13 mouse cellular contexts compared by ENCODE assay signal in the genomic region with DNA sequence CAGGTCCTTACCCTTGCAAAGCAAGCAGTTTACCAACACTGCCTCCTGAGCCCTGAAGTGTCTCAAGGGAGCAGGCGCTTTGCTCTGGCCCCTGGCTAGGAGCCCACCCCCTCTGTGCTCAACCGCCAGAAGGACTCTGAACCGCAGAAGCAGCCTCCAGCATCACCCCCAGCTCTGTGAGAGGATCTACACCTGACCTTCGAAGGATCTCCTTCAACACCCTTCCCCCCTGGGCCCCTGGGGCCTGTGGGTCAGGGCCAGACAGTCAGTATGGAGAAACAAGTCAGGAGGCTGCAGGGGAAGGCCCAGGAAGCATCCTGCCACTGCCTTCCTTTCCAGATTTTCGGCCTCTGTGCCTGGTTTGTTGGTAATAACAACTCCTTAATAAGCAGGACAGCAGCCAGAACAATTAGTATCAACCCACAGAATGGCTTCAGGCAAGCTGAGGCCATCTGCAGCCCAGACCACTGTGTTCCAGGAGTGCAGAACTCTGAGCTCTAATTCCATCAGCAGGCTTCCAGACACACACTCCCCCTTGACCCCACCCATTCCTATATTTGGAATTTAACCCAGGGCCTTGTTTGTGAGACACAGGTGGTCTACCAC. TPM values are rescaled to one million over a fixed set of nuclear protein-coding genes. Genes with fewer than 3 reads are reported as not detected.
DNase-seq lines count a peak whose midpoint lies in the region; ATAC-seq and TF ChIP-seq lines count a peak whose summit lies in the region.
"Had no signal": no experiment of that assay in that cellular context is flagged by ENCODE, and none has a peak within 500 bp of the region (broad histone marks: within the 10 kb centered on the region; RNA-seq: fewer than 3 reads in every experiment).

No protein-coding gene starts in this region.

- TF ChIP-seq CTCF in gastrocnemius, adult 2 months (IDR thresholded peaks at IDR 0.05), result no peak

- H3K9ac ChIP-seq in hindbrain, embryonic 15.5 days, result no peak overlapping the region
- H3K9ac ChIP-seq in hindbrain, embryonic 12.5 days, result no peak overlapping the region; the same call in 1 of the 2 replicates
- peak overlapping the region; percentile 45 for H3K9ac ChIP-seq in embryonic facial prominence, embryonic 14.5 days (ENCODE audit: low read depth, low read length)
- no peak overlapping the region for H3K9ac ChIP-seq in limb, embryonic 14.5 days (ENCODE audit: low read depth, low read length, severe bottlenecking)
- H3K9ac ChIP-seq: neural tube, embryonic 12.5 days had no signal

- DNase-seq in MN1 (ENCODE audit: low spot score), result peak; percentile 84
- no peak for DNase-seq in embryonic facial prominence, embryonic 14.5 days (ENCODE audit: low spot score)
- peak; percentile 10 for DNase-seq in limb, embryonic 14.5 days (ENCODE audit: low spot score)
- no peak for DNase-seq in gastrocnemius, adult 2 months
- DNase-seq in T-cell, adult 2 months (ENCODE audit: low spot score), result no peak
- DNase-seq in adrenal gland, postnatal 36 days, result no peak
- DNase-seq: cerebellum, adult 11-12 months; gastrocnemius, postnatal 14 days; spleen, adult 18-20 months had no signal

- ATAC-seq in hindbrain, embryonic 15.5 days (ENCODE audit: low FRiP score, low read depth), result no peak
- no peak for ATAC-seq in hindbrain, embryonic 12.5 days (ENCODE audit: low FRiP score)
- no peak for ATAC-seq in embryonic facial prominence, embryonic 14.5 days (ENCODE audit: low read depth)
- ATAC-seq in limb, embryonic 14.5 days (ENCODE audit: low FRiP score, low read depth), result no peak
- ATAC-seq: activated CD4-positive, CD25-positive, alpha-beta regulatory T cell, adult 4 months had no signal

- no peak overlapping the region for H3K4me3 ChIP-seq in hindbrain, embryonic 15.5 days
- H3K4me3 ChIP-seq in hindbrain, embryonic 12.5 days, result no peak overlapping the region
- no peak overlapping the region for H3K4me3 ChIP-seq in embryonic facial prominence, embryonic 14.5 days (ENCODE audit: low read depth, low read length)
- no peak overlapping the region for H3K4me3 ChIP-seq in limb, embryonic 14.5 days (replicated peaks; ENCODE audit: low read length)
- H3K4me3 ChIP-seq in gastrocnemius, adult 2 months, result no peak overlapping the region
- H3K4me3 ChIP-seq: neural tube, embryonic 12.5 days had no signal

- H3K36me3 ChIP-seq in hindbrain, embryonic 15.5 days, result no peaks in the 10 kb centered on the region
- H3K36me3 ChIP-seq in hindbrain, embryonic 12.5 days, result no peaks in the 10 kb centered on the region
- H3K36me3 ChIP-seq in embryonic facial prominence, embryonic 14.5 days (ENCODE audit: control insufficient read depth, insufficient read depth, low read length), result no peaks in the 10 kb centered on the region
- peaks cover under 1% of the 10 kb centered on the region; the same call in 1 of the 2 replicates for H3K36me3 ChIP-seq in limb, embryonic 14.5 days (ENCODE audit: control insufficient read depth, insufficient read depth, low read length)

- 0 out of 2 replicates have a peak overlapping the region, but pooled peaks have one; percentile 34 for H3K27ac ChIP-seq in hindbrain, embryonic 15.5 days (replicated peaks)
- no peak overlapping the region for H3K27ac ChIP-seq in hindbrain, embryonic 12.5 days
- H3K27ac ChIP-seq in embryonic facial prominence, embryonic 14.5 days (replicated peaks; ENCODE audit: low read depth, low read length), result no peak overlapping the region
- no peak overlapping the region for H3K27ac ChIP-seq in limb, embryonic 14.5 days (replicated peaks; ENCODE audit: low read depth, low read length)
- H3K27ac ChIP-seq in gastrocnemius, adult 2 months, result no peak overlapping the region
- H3K27ac ChIP-seq: neural tube, embryonic 12.5 days had no signal

- H3K4me1 ChIP-seq in hindbrain, embryonic 15.5 days (replicated peaks), result peaks cover 18% of the 10 kb centered on the region; the same call in 1 of the 2 replicates
- H3K4me1 ChIP-seq in hindbrain, embryonic 12.5 days, result peaks cover 14% of the 10 kb centered on the region; the same call in 1 of the 2 replicates
- H3K4me1 ChIP-seq in embryonic facial prominence, embryonic 14.5 days (ENCODE audit: control insufficient read depth, insufficient read depth, low read length), result no peaks in the 10 kb centered on the region
- H3K4me1 ChIP-seq in limb, embryonic 14.5 days (ENCODE audit: control insufficient read depth, insufficient read depth, low read length), result peaks cover 5% of the 10 kb centered on the region

- no peaks in the 10 kb centered on the region for H3K27me3 ChIP-seq in hindbrain, embryonic 15.5 days
- H3K27me3 ChIP-seq in hindbrain, embryonic 12.5 days, result no peaks in the 10 kb centered on the region
- H3K27me3 ChIP-seq in embryonic facial prominence, embryonic 14.5 days (replicated peaks; ENCODE audit: control insufficient read depth, insufficient read depth, low read length), result no peaks in the 10 kb centered on the region
- no peaks in the 10 kb centered on the region for H3K27me3 ChIP-seq in limb, embryonic 14.5 days (ENCODE audit: control insufficient read depth, insufficient read depth, low read length)
- H3K27me3 ChIP-seq: neural tube, embryonic 12.5 days had no signal

- intact Hi-C loops in gastrocnemius, adult 2 months (cut with DNase I), result loop anchor here (5.0 kb wide), 1 partner anchor 116 kb away; no protein-coding TSS in a partner anchor

- no peak overlapping the region for H3K4me2 ChIP-seq in hindbrain, embryonic 15.5 days
- H3K4me2 ChIP-seq in hindbrain, embryonic 12.5 days (replicated peaks), result no peak overlapping the region
- no peak overlapping the region for H3K4me2 ChIP-seq in embryonic facial prominence, embryonic 14.5 days (ENCODE audit: low read depth, low read length)
- H3K4me2 ChIP-seq in limb, embryonic 14.5 days (replicated peaks; ENCODE audit: low read depth, low read length, severe bottlenecking), result no peak overlapping the region
- H3K4me2 ChIP-seq: neural tube, embryonic 12.5 days had no signal

- 57% methylated on average over 5 of the region's 5 CpGs for WGBS in hindbrain, embryonic 15.5 days
- WGBS in hindbrain, embryonic 12.5 days, result 66% methylated on average over 5 of the region's 5 CpGs
- WGBS in embryonic facial prominence, embryonic 14.5 days, result 49% methylated on average over 5 of the region's 5 CpGs
- 27% methylated on average over 5 of the region's 5 CpGs for WGBS in limb, embryonic 14.5 days

- TF ChIP-seq POLR2A in limb, embryonic 14.5 days (IDR thresholded peaks at IDR 0.05; ENCODE audit: borderline replicate concordance, extremely low read depth, insufficient read depth, insufficient read length), result no peak

- H3K9me3 ChIP-seq in hindbrain, embryonic 15.5 days, result no peaks in the 10 kb centered on the region
- no peaks in the 10 kb centered on the region for H3K9me3 ChIP-seq in hindbrain, embryonic 12.5 days (replicated peaks)
- H3K9me3 ChIP-seq in embryonic facial prominence, embryonic 14.5 days (ENCODE audit: control insufficient read depth, low read length), result no peaks in the 10 kb centered on the region
- no peaks in the 10 kb centered on the region for H3K9me3 ChIP-seq in limb, embryonic 14.5 days (ENCODE audit: control insufficient read depth, low read length)
- H3K9me3 ChIP-seq: neural tube, embryonic 12.5 days had no signal

RNA-seq across cellular contexts. Expression of gene Asl, which starts 7.6 kb away (rescaled TPM):
- 37.4 and 39.5 TPM in 2 replicates for polyA plus RNA-seq in hindbrain, embryonic 15.5 days (2015; fragmentation: Nextera tagmentation; extraction: Ambion mirVana)
- 23.5 and 34.7 TPM in 2 replicates for polyA plus RNA-seq in hindbrain, embryonic 12.5 days (2016; fragmentation: Nextera tagmentation; extraction: Ambion mirVana)
- 32.1 and 35.7 TPM in 2 replicates for polyA plus RNA-seq in embryonic facial prominence, embryonic 14.5 days (2014; fragmentation: Nextera tagmentation; extraction: Ambion mirVana)
- polyA plus RNA-seq in limb, embryonic 14.5 days (2012; rRNA removed), result 21.5 and 24.5 TPM in 2 replicates
- polyA plus RNA-seq in limb, embryonic 14.5 days (2014; fragmentation: Nextera tagmentation; extraction: Ambion mirVana), result 34.5 and 36.5 TPM in 2 replicates
- total RNA-seq in gastrocnemius, adult 2 months (2021), result 10 to 100 TPM in 1 of 2 experiments, 1 to 10 TPM in 1; 9.3 to 13.2 TPM
- total RNA-seq in adrenal gland, postnatal 36 days (2021), result 100 to 1,000 TPM in 1 of 2 experiments, 10 to 100 TPM in 1; 100.0 to 138 TPM

RNA-seq across cellular contexts. Expression of gene Crcp, which starts 7.6 kb away (rescaled TPM):
- 82.2 and 83.2 TPM in 2 replicates for polyA plus RNA-seq in hindbrain, embryonic 15.5 days (2015; fragmentation: Nextera tagmentation; extraction: Ambion mirVana)
- polyA plus RNA-seq in hindbrain, embryonic 12.5 days (2016; fragmentation: Nextera tagmentation; extraction: Ambion mirVana), result 53.3 and 56.0 TPM in 2 replicates
- polyA plus RNA-seq in embryonic facial prominence, embryonic 14.5 days (2014; fragmentation: Nextera tagmentation; extraction: Ambion mirVana), result 24.9 and 25.6 TPM in 2 replicates
- polyA plus RNA-seq in limb, embryonic 14.5 days (2012; rRNA removed), result 16.6 and 24.2 TPM in 2 replicates
- polyA plus RNA-seq in limb, embryonic 14.5 days (2014; fragmentation: Nextera tagmentation; extraction: Ambion mirVana), result 25.3 and 25.4 TPM in 2 replicates
- 10 to 100 TPM; 18.7 to 19.3 TPM for total RNA-seq in gastrocnemius, adult 2 months (2021)
- total RNA-seq in adrenal gland, postnatal 36 days (2021), result 10 to 100 TPM; 27.2 to 39.6 TPM

RNA-seq across cellular contexts. Expression of gene Gusb, which starts 18.6 kb away (rescaled TPM):
- polyA plus RNA-seq in hindbrain, embryonic 15.5 days (2015; fragmentation: Nextera tagmentation; extraction: Ambion mirVana), result 31.9 and 33.9 TPM in 2 replicates
- polyA plus RNA-seq in hindbrain, embryonic 12.5 days (2016; fragmentation: Nextera tagmentation; extraction: Ambion mirVana), result 31.4 and 31.5 TPM in 2 replicates
- polyA plus RNA-seq in embryonic facial prominence, embryonic 14.5 days (2014; fragmentation: Nextera tagmentation; extraction: Ambion mirVana), result 57.8 and 60.0 TPM in 2 replicates
- 37.2 and 43.5 TPM in 2 replicates for polyA plus RNA-seq in limb, embryonic 14.5 days (2012; rRNA removed)
- polyA plus RNA-seq in limb, embryonic 14.5 days (2014; fragmentation: Nextera tagmentation; extraction: Ambion mirVana), result 54.4 and 57.5 TPM in 2 replicates
- 1 to 10 TPM; 5.6 to 8.3 TPM for total RNA-seq in gastrocnemius, adult 2 months (2021)
- total RNA-seq in adrenal gland, postnatal 36 days (2021), result 10 to 100 TPM; 48.1 to 53.8 TPM

RNA-seq across cellular contexts. Expression of gene Tpst1, which starts 51.7 kb away (rescaled TPM):
- 57.2 and 59.8 TPM in 2 replicates for polyA plus RNA-seq in hindbrain, embryonic 15.5 days (2015; fragmentation: Nextera tagmentation; extraction: Ambion mirVana)
- polyA plus RNA-seq in hindbrain, embryonic 12.5 days (2016; fragmentation: Nextera tagmentation; extraction: Ambion mirVana), result 57.0 and 62.9 TPM in 2 replicates
- 94.0 and 102 TPM in 2 replicates for polyA plus RNA-seq in embryonic facial prominence, embryonic 14.5 days (2014; fragmentation: Nextera tagmentation; extraction: Ambion mirVana)
- polyA plus RNA-seq in limb, embryonic 14.5 days (2012; rRNA removed), result 59.3 and 68.2 TPM in 2 replicates
- polyA plus RNA-seq in limb, embryonic 14.5 days (2014; fragmentation: Nextera tagmentation; extraction: Ambion mirVana), result 114 and 117 TPM in 2 replicates
- total RNA-seq in gastrocnemius, adult 2 months (2021), result 1 to 10 TPM; 3.7 to 5.4 TPM
- 10 to 100 TPM; 47.8 to 48.8 TPM for total RNA-seq in adrenal gland, postnatal 36 days (2021)

Comparison
In these comparisons a context has a peak if more than half of its experiments do, and no peak if none do; other contexts are left out.
1. DNase-seq: peak in MN1 (single experiment) and limb, embryonic 14.5 days (single experiment); none in embryonic facial prominence, embryonic 14.5 days (single experiment), gastrocnemius, adult 2 months (single experiment), T-cell, adult 2 months (single experiment) and adrenal gland, postnatal 36 days (0 of 2).